Mouse (Mus musculus) brain, embryonic 18.5 days (tissue): ENCODE measurements around the gene Prkcq.

Source experiments
- DNase-seq: peaks from one replicate; pipeline ENCODE4 v3.0.0-alpha.2; 2012; ENCODE audit warnings: low read depth, low spot score

The Prkcq gene

GRCm38 (mm10) chr2:11186586-11186985 lies 14.7 kb downstream of the Prkcq start:
- DNase-seq: no peak

GRCm38 (mm10) chr2:11187166-11187565 lies 15.3 kb downstream of the Prkcq start:
- DNase-seq: no peak

- no peak for DNase-seq
These were observed 16.4 kb downstream of the Prkcq start for GRCm38 (mm10) chr2:11188279-11188678.

GRCm38 (mm10) chr2:11189150-11189767 lies 17.4 kb downstream of the Prkcq start:
- DNase-seq: no peak

- DNase-seq: no peak
These were observed 20.6 kb downstream of the Prkcq start for GRCm38 (mm10) chr2:11192281-11193098.

- no peak for DNase-seq
These were observed 21.3 kb downstream of the Prkcq start for GRCm38 (mm10) chr2:11193099-11193618.

- DNase-seq: no peak
These were observed 22.9 kb downstream of the Prkcq start for GRCm38 (mm10) chr2:11194732-11195340.

- no peak for DNase-seq
These were observed 24.2 kb downstream of the Prkcq start for GRCm38 (mm10) chr2:11196071-11196470.

- no peak for DNase-seq
These were observed 25.1 kb downstream of the Prkcq start for GRCm38 (mm10) chr2:11196952-11197559.

GRCm38 (mm10) chr2:11199624-11200023 lies 27.7 kb downstream of the Prkcq start:
- DNase-seq: no peak

- no peak for DNase-seq
These were observed 30.9 kb downstream of the Prkcq start for GRCm38 (mm10) chr2:11202841-11203240.

GRCm38 (mm10) chr2:11203261-11203660 lies 31.4 kb downstream of the Prkcq start:
- DNase-seq: no peak

- no peak for DNase-seq
These were observed 32.3 kb downstream of the Prkcq start for GRCm38 (mm10) chr2:11204232-11204631.

- DNase-seq: no peak
These were observed 33.1 kb downstream of the Prkcq start for GRCm38 (mm10) chr2:11204961-11205360.

GRCm38 (mm10) chr2:11205720-11206119 lies 33.8 kb downstream of the Prkcq start:
- no peak for DNase-seq

GRCm38 (mm10) chr2:11208263-11208662 lies 36.4 kb downstream of the Prkcq start:
- DNase-seq: no peak

- no peak for DNase-seq
These were observed 37.4 kb downstream of the Prkcq start for GRCm38 (mm10) chr2:11209335-11209734.

- DNase-seq: no peak
These were observed 38.5 kb downstream of the Prkcq start for GRCm38 (mm10) chr2:11210241-11210916.

GRCm38 (mm10) chr2:11211961-11212562 lies 40.2 kb downstream of the Prkcq start:
- DNase-seq: no peak

GRCm38 (mm10) chr2:11216421-11216820 lies 44.5 kb downstream of the Prkcq start:
- DNase-seq: no peak

GRCm38 (mm10) chr2:11216847-11217246 lies 44.9 kb downstream of the Prkcq start:
- DNase-seq: no peak
